Mouse (Mus musculus) intestine, postnatal 0 days (tissue): ENCODE results near the gene Uqcr11. TPM values are rescaled to one million over a fixed set of nuclear protein-coding genes. Genes with fewer than 3 reads are reported as not detected.
A peak's percentile ranks its signal among the peaks of the same experiment; 100 is the strongest.

Source experiments
- ATAC-seq: fragments of 200-750 bp; cut with Nextera tagmentation; 2 replicates; pipeline ENCODE4 v1.8.0; 2017; ENCODE audit warnings: mild to moderate bottlenecking, moderate TSS enrichment, moderate library complexity
- H3K27ac ChIP-seq: fragments of 300-500 bp; sonication (generic); 2 replicates; pipeline ENCODE4 v1.5.1; 2014; ENCODE audit warnings: mild to moderate bottlenecking, low read depth, low read length, moderate library complexity
- H3K27me3 ChIP-seq: fragments of 300-500 bp; sonication (generic); replicated peaks from 2 replicates; pipeline ENCODE4 v1.6.1; 2014; ENCODE audit warnings: low read length, mixed read lengths; ENCODE audit not compliant: control insufficient read depth, insufficient read depth
- H3K36me3 ChIP-seq: fragments of 300-500 bp; sonication (generic); 2 replicates; pipeline ENCODE4 v1.6.1; 2014; ENCODE audit warnings: mild to moderate bottlenecking, moderate library complexity; ENCODE audit not compliant: control insufficient read depth, insufficient read depth
- H3K4me1 ChIP-seq: fragments of 300-500 bp; sonication (generic); replicated peaks from 2 replicates; pipeline ENCODE4 v1.6.1; 2014; ENCODE audit warnings: antibody characterized with exemption, low read length, mixed read lengths; ENCODE audit not compliant: control insufficient read depth, insufficient read depth
- H3K4me2 ChIP-seq: fragments of 300-500 bp; sonication (generic); replicated peaks from 2 replicates; pipeline ENCODE4 v1.6.1; 2014; ENCODE audit warnings: low read depth, mild to moderate bottlenecking, moderate library complexity
- H3K4me3 ChIP-seq: fragments of 300-500 bp; sonication (generic); 2 replicates; pipeline ENCODE4 v1.5.1; 2014; ENCODE audit warnings: low read depth, low read length
- H3K9ac ChIP-seq: fragments of 300-500 bp; sonication (generic); 2 replicates; pipeline ENCODE4 v1.6.1; 2014; ENCODE audit warnings: mild to moderate bottlenecking, low read depth, low read length
- H3K9me3 ChIP-seq: fragments of 300-500 bp; sonication (generic); 2 replicates; pipeline ENCODE4 v1.6.1; 2016; ENCODE audit warnings: mixed run types; ENCODE audit not compliant: control insufficient read depth
- CTCF ChIP-seq: sonication (generic); IDR thresholded peaks from 2 replicates; pipeline ENCODE4 v1.5.1; 2016; ENCODE audit warnings: low read depth, mild to moderate bottlenecking, control low read depth, antibody characterized with exemption, moderate library complexity
- WGBS: fragments of 180-500 bp; shearing (Covaris S2); extraction: QIAGEN DNeasy Blood & Tissue Kit; methylation state at CpG from one replicate; pipeline ENCODE4 v1.1.7; 2014; 5-methylcytosine and 5-hydroxymethylcytosine counted together
- polyA plus RNA-seq: library from polyadenylated mRNA; unstranded; fragments of >200 nt; fragmentation: Nextera tagmentation; extraction: Ambion mirVana; gene quantifications from 2 replicates; pipeline ENCODE4 v1.2.1, GENCODE M21; 2015

Gene Uqcr11
- polyA plus RNA-seq, 1 experiment from 2014 or later, result 1,082 TPM

DNA sequence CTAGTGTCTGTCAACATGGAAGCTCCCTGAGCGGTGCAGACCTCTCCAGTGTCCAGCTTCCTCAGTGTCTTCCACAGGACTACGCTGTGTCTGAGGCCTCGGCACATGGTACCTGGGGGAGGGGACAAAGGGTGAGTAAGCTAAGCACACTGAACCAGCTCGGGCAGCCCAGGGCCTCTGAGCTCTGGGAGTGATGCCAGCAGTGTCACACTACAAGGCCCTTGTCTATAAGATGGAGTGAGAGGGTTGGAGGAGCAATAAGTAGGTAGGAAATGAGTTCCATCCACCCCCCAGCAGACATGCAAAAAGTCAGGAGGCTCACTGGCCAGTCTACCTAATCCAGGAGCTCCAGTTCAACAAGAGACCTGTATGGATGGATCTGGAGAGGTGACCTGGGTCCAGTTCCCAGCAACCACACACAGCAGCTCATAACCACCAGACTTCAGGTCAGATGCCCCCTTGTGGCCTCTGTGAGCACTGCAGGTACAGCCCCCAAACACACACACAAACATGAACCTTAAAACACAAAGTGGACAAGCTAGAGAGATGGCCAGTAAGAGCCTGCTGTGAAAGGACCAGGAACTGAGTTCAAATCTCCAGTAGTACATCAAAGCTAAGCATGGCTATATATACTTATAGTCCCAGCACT is 3.5 kb downstream of the Uqcr11 start:
- Histone ChIP-seq H3K27me3 (no peaks in the 10 kb centered on the region), H3K4me1 (peaks cover 5% of the 10 kb centered on the region; the same call in 1 of the 2 replicates), H3K4me3 (no peak overlapping the region), H3K9ac (no peak overlapping the region), H3K36me3 (peaks cover 27% of the 10 kb centered on the region), H3K27ac (no peak overlapping the region), H3K4me2 (no peak overlapping the region), H3K9me3 (no peaks in the 10 kb centered on the region)
- 84% methylated on average over 4 of the region's 4 CpGs for WGBS
- no peak for ATAC-seq
- peak; percentile 70 for TF ChIP-seq CTCF

DNA sequence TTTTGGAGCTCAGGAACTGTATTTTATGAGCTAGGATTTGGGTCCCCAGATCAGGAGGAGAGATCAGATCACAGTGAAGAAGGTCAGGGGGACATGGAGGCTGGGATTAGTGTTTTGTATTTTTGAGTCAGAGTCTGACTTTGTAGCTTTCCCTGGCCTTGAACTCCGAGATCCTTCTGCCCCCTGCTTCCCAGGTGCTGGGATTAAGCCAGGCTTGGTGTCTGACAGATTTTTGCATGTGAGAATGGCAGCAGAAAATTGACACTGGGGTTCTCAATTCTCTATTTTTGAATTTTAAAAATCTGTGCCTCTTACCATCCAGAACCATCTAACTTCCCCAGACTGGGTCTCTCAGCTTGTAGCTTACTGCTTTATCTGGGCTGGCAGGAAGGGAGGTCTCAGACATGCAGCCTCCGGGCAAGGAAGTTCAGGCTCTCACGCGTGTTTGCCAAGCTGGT is 5.9 kb downstream of the Uqcr11 start:
- H3K36me3 ChIP-seq, result peaks cover 27% of the 10 kb centered on the region
- H3K4me2 ChIP-seq, result peak overlapping the region; percentile 82; the same call in 1 of the 2 replicates
- ATAC-seq, result no peak

DNA sequence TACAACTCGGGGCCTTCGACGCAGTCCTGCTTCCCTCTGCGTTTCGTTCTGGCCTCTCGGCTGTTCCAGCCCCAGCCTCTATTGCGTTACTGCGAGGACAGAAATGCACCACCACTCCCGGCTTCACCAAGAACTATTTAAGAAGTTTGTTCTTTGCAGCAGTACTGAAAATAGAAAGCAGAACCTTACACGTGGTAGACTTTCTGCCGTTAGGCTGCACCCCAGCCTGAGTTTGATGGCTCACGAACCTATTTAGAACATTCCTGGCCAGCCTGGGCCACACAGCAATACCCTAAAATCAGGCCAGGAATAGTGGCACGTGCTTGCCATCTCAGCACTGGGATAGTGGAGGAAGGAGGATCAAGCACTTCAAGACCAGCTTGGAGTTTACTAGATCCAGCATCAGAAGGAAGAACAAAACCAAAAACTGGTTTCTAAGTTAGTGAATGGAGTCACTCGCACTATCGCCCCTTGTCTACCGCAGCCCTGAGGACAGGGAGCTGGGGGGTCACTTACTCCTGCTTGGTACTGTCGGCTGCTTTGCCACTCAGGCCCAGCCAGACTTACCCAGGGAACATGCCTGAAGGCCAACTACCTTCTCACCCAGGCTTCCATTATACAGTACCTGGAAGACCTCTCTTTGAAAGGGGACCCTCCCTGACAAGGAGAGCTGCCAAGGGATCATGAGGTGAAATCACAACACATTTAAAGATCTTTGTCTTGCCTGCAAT is 6.5 kb downstream of the Uqcr11 start:
- Histone ChIP-seq H3K4me2 (peak overlapping the region; percentile 82), H3K27me3 (no peaks in the 10 kb centered on the region), H3K27ac (peak overlapping the region; percentile 98), H3K9ac (peak overlapping the region; percentile 54), H3K4me3 (peak overlapping the region; percentile 76), H3K9me3 (no peaks in the 10 kb centered on the region), H3K36me3 (peaks cover 30% of the 10 kb centered on the region), H3K4me1 (peaks cover 6% of the 10 kb centered on the region)
- WGBS, result 11% methylated on average over 17 of the region's 17 CpGs
- ATAC-seq, result peak; percentile 0; the same call in 1 of the 2 replicates
- no peak for TF ChIP-seq CTCF

More for the DNA sequence above, 5.9 kb downstream of the Uqcr11 start:
- Histone ChIP-seq H3K9me3 (no peaks in the 10 kb centered on the region), H3K4me1 (peaks cover 6% of the 10 kb centered on the region), H3K4me3 (no peak overlapping the region), H3K27me3 (no peaks in the 10 kb centered on the region), H3K27ac (no peak overlapping the region; the same call in 1 of the 2 replicates), H3K9ac (no peak overlapping the region)
- WGBS, result 72% methylated on average over 4 of the region's 4 CpGs
- TF ChIP-seq CTCF, result no peak

DNA sequence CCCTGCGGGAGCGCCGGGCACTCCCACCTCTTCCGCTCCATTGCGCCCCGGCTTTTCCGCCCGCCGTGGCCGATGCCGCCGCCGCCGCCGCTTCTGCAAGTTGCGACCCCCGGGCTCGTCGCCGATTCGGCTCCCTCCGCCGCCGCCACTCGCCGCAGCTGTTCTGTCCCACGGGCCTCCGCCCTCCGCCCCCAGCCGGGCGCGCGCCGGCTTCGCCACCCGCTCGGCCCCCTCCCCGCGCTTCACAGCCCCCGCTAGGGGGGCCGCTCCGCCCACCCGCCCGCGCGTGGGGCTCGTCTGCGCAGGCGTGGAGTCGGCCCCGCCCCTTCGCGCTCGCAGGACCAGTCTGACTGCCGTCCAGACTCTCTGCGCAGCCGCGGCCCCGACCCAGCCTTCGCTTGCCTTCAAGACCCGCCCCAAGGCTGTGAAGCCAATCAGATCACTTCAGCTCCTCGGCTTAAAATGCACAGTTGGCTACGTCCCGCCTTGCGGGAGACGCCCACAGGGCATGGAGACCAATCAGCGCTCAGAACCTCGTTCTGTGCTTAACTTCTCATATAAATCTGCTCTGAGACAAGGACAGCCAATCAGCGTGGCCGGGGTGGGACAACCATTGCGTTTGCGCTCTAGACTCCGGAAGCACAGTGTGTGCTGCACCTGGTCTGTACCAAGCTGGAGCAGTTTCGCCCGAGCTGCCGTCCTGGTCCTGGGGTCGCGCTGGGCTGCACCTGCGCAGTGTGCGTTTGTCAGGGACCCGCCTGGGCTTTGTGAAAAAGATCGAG is 7.2 kb downstream of the Uqcr11 start, which contains the start of gene Mbd3:
TSS of gene Mbd3 (minus strand) at position 360 of the 782 bp plus-strand sequence.
- no peaks in the 10 kb centered on the region for H3K9me3 ChIP-seq
- under 1% methylated on average over 79 of the region's 82 CpGs for WGBS
- H3K4me3 ChIP-seq, result peak within 1 kb of the TSS; percentile 76
- no peak for TF ChIP-seq CTCF
- peaks cover 37% of the 10 kb centered on the region for H3K36me3 ChIP-seq
- peaks cover 6% of the 10 kb centered on the region for H3K4me1 ChIP-seq
- ATAC-seq, result peak; percentile 94
- H3K9ac ChIP-seq, result peak within 1 kb of the TSS; percentile 84
- H3K4me2 ChIP-seq, result peak within 1 kb of the TSS; percentile 82
- H3K27me3 ChIP-seq, result no peaks in the 10 kb centered on the region
- peak within 1 kb of the TSS; percentile 98 for H3K27ac ChIP-seq

DNA sequence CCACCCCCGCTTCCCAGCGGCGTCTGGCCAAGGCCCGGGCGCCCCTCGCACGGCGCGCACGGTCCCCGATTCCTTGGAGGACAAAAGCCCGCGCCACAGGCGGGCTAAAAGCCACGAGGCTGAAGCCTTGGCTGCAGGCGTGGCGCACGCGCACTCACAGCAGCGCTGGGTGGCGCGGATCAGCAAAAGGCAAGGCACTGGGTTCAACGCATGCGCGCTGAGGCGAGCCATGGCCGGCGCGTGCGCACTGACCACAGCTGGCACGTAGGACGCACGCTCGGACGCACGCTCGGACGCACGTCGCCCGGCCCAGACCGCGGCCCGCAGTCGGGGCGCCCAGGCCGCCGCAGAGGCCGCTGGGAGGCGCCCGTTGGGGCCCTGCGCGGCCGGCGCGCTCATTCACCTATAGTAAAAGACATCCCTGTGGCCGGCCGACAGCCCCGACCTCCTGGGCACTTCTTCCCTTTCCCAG is 7.9 kb downstream of the Uqcr11 start:
- ATAC-seq, result peak; percentile 85
- H3K4me2 ChIP-seq, result peak overlapping the region; percentile 82
- H3K9me3 ChIP-seq, result no peaks in the 10 kb centered on the region
- H3K9ac ChIP-seq, result peak overlapping the region; percentile 84
- TF ChIP-seq CTCF, result peak; percentile 40
- WGBS, result under 1% methylated on average over 39 of the region's 59 CpGs
- H3K27ac ChIP-seq, result peak overlapping the region; percentile 98
- H3K4me1 ChIP-seq, result peaks cover 6% of the 10 kb centered on the region
- no peaks in the 10 kb centered on the region for H3K27me3 ChIP-seq
- H3K36me3 ChIP-seq, result peaks cover 43% of the 10 kb centered on the region
- H3K4me3 ChIP-seq, result peak overlapping the region; percentile 76

DNA sequence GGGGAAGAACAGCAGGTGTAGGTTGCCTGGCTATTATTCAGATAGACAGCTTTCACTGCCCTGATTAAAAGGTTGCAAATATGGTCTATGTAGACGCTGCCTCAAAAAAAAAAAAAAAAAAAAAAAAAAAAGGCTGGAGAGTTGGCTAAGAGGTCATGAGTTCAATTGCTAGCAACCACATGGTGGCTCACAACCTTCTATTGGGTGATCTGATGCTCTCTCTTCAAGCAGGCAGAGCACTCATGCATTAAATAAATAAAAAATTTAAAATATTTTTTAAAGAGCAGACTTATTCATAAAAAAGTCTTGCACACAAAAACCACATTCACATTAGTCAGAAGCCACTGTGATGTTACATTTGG is 8.5 kb downstream of the Uqcr11 start:
- H3K4me2 ChIP-seq, result peak overlapping the region; percentile 82
- peak overlapping the region; percentile 76 for H3K4me3 ChIP-seq
- peak overlapping the region; percentile 84 for H3K9ac ChIP-seq
- H3K27me3 ChIP-seq, result no peaks in the 10 kb centered on the region
- WGBS, result 0% methylated on average over 1 of the region's 1 CpGs
- TF ChIP-seq CTCF, result no peak
- peak overlapping the region; percentile 98 for H3K27ac ChIP-seq
- H3K36me3 ChIP-seq, result peaks cover 43% of the 10 kb centered on the region
- ATAC-seq, result no peak
- H3K9me3 ChIP-seq, result no peaks in the 10 kb centered on the region
- H3K4me1 ChIP-seq, result peaks cover 6% of the 10 kb centered on the region
